Mouse (Mus musculus) kidney, adult 2 months (tissue): Measurements from ENCODE around the gene Ugt2b36.

Source experiments
- CTCF ChIP-seq: fragments of 200-500 bp; conservative IDR thresholded peaks from 2 replicates; pipeline ENCODE4 v1.5.1; 2011; ENCODE audit warnings: low read depth, mild to moderate bottlenecking, control low read depth, low read length, moderate library complexity, mixed read lengths; ENCODE audit not compliant: insufficient read depth, insufficient read length
- POLR2A ChIP-seq: fragments of 200-500 bp; IDR thresholded peaks from one replicate; pipeline ENCODE4 v1.6.1; 2011; ENCODE audit warnings: low read depth, low read length, control low read depth

GRCm38 (mm10) chr5:87030624-87031023, 61.7 kb downstream of the Ugt2b36 start:
- TF ChIP-seq POLR2A (no peak), CTCF (no peak)
